Mouse (Mus musculus) common myeloid progenitor, adult 5-6 weeks (primary cell): ENCODE data around the gene Foxn2. TPM values are rescaled to one million over a fixed set of nuclear protein-coding genes. Genes with fewer than 3 reads are reported as not detected.
"Not testable (repeated sequence)": the region's sequence is repeated elsewhere in the genome, so short reads cannot be mapped to it uniquely, and the experiment has no call there.

Source experiments
- ATAC-seq: replicated peaks from 2 replicates; pipeline ENCODE4 v1.8.0; 2016; ENCODE audit warnings: low read depth, mild to moderate bottlenecking, moderate TSS enrichment, inconsistent platforms; ENCODE audit not compliant: poor library complexity, severe bottlenecking
- total RNA-seq: library from RNA; stranded (forward); fragments of 200-1000, 187-1606 nt; gene quantifications from 2 replicates; pipeline ENCODE4 v1.2.3, GENCODE M21; 2017

The Foxn2 gene
- total RNA-seq, 1 experiment from 2014 or later, result 46.0 TPM

GRCm38 (mm10) chr17:88441001-88441431 is 505 bp downstream of the Foxn2 start:
- ATAC-seq, result no peak

DNA sequence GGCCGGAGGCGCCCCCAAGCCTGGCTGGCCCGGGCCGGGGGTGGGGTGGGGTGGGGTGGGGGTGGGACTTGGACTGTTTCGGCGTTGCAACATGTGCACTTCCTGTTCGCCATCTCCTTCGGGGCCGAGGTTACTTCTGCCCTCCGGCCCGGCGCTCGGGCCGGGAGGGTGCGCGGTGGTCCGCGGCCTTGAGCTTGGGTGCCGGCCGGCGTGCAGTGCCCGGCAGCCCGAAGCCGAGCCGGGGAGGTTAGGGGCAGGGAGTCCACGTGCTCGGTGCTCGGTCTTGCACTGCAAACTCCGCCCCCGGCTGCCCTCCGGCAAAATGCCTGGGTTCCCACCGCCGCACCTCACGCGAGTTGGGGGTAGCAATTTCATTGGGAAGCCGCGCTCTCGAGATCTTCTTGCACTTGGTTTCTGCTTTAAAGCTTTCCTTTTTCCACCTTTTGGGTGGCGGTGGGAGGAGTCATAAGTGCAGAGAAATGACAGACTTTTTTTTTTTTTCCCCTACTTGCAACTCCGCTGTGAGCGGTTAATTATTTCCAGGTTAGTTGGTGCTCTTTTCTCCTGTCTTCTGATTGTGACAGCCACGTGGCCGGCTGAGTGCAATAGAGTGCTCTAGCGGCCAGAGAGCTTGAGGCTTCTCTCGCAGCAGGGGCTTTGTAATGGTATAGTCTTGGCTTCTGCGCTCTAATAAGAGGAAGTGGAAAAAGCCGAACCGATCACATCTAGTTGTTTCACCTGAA is 1.1 kb downstream of the Foxn2 start:
- ATAC-seq, result peak; percentile 67

DNA sequence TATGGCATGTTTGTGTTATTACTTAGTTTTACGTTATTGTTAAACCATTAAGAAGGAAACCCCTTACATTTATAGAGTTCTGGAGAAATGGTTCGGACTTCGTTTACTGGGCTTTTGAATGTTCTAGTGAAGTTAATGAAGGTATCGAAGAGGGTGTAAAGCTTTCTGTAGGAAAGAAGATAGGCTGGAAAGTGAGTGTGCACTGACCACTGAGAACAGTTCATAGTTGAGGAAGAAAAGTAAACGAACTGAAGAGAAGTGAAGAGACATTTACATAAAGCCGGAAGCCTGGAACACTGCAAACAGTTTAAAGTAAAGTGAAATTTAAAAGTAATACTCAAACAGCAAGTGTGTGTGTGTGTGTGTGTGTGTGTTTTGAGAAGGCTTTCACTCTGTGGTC is 2.1 kb downstream of the Foxn2 start:
- no peak for ATAC-seq

DNA sequence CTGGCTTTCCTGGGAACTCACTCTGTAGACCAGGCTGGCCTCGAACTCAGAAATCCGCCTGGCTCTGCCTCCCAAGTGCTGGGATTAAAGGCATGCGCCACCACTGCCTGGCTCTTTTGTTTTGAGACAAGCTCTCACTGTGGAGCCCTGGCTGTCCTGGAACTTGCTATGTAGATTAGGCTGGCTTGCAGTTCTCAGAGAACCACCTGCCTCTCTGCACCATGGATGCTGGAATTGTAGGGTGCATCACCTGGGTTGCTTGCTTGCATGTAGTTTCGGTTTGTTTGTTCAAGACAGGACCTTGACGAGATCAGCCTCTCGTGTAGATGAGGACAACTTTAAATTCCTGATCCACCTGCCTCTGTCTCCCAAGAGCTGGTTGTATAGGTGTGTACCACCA is 2.7 kb downstream of the Foxn2 start:
- ATAC-seq, result no peak

DNA sequence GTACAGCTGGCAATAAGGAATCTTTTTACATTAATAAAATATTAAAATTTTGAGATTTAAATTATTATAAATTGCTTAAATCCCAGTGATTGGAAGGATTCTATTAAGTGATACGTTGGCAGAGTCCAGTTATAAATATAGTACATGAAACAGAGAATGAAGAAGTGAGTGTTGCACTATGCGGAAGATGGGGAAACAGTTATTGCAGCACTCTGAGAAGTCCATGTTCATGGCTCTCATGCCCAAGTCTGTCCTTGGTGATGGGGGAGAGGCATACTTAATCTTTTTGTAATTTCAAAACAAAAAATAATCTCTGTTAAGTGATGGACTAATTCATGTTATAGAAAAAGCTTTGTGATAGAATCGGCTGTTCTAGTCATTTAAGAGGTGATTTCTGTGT is 17.6 kb downstream of the Foxn2 start:
- peak; percentile 71 for ATAC-seq

GRCm38 (mm10) chr17:88459516-88459915 is 19.0 kb downstream of the Foxn2 start:
- 0 out of 2 replicates have a peak, but pooled peaks have one; percentile 18 for ATAC-seq

- ATAC-seq, result no peak
Observed at GRCm38 (mm10) chr17:88459916-88460901, 19.7 kb downstream of the Foxn2 start.

DNA sequence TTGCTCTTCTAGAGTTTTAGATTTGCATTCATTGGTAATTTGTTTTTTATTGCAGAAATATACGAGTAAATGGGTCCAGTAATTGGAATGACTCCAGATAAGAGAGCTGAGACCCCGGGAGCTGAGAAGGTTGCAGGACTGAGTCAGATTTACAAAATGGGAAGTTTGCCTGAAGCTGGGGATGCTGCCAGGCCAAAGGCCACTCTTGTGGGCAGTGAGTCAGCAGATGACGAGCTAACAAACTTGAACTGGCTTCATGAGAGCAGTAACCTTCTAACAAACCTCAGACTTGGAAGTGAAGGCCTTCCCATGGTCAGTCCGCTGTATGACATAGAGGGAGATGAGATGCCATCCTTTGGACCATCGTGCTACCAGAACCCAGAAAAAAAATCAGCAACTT is 22.1 kb downstream of the Foxn2 start:
- peak; percentile 94 for ATAC-seq

- ATAC-seq, result no peak
Observed at GRCm38 (mm10) chr17:88466591-88466990, 26.1 kb downstream of the Foxn2 start.

GRCm38 (mm10) chr17:88467696-88468095 is 27.2 kb downstream of the Foxn2 start:
- ATAC-seq, result no peak

DNA sequence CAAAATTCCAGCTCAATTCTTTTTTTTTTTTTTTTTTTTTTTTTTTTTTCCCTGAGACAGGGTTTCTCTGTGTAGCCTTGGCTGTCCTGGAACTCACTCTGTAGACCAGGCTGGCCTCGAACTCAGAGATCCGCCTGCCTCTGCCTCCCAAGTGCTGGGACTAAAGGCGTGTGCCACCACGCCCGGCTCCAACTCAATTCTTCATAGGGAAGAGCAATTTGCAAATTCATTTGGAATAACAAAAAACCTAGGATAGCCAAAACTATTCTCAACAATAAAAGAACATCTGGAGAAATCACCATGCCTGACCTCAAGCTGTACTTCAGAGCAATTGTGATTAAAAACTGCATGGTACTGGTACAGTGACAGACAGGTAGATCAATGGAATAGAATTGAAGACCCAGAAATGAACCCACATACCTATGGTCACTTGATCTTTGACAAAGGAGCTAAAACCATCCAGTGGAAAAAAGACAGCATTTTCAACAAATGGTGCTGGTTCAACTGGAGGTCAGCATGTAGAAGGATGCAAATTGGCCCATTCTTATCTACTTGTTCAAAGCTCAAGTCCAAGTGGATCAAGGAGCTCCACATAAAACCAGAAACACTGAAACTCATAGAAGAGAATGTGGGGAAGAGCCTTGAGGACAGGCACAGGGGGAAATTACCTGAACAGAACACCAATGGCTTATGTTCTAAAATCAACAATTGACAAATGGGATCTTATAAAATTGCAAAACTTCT is 28.3 kb downstream of the Foxn2 start:
- ATAC-seq, result not testable (repeated sequence)

- ATAC-seq, result no peak
Observed at GRCm38 (mm10) chr17:88473766-88474165, 33.3 kb downstream of the Foxn2 start.

DNA sequence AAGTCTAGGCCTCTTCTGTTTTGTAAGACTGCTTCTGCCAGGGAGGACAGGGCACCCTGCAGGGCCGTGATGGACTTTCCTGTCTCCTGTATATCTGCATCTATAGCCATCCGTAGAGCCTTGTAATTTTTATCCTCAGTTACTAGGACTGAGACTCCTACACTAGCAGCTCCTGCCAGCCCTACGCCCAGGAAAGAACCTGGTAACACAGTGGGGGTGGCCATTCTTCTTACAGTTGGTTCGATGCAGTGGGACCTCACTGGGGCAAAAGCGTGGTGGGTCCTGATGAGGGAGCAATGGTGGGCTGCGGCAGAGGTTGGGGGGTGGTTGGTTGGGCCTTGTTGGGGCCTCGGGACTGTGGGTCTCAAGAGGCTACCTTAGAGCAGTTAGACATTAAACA is 36.7 kb downstream of the Foxn2 start:
- ATAC-seq, result no peak

GRCm38 (mm10) chr17:88477699-88478098 is 37.2 kb downstream of the Foxn2 start:
- ATAC-seq, result no peak

GRCm38 (mm10) chr17:88479040-88479439 is 38.5 kb downstream of the Foxn2 start:
- ATAC-seq, result peak; percentile 22; the same call in 1 of the 2 replicates

GRCm38 (mm10) chr17:88480369-88480768 is 39.9 kb downstream of the Foxn2 start:
- ATAC-seq, result no peak

- ATAC-seq, result no peak
Observed at GRCm38 (mm10) chr17:88481062-88481461, 40.6 kb downstream of the Foxn2 start.

DNA sequence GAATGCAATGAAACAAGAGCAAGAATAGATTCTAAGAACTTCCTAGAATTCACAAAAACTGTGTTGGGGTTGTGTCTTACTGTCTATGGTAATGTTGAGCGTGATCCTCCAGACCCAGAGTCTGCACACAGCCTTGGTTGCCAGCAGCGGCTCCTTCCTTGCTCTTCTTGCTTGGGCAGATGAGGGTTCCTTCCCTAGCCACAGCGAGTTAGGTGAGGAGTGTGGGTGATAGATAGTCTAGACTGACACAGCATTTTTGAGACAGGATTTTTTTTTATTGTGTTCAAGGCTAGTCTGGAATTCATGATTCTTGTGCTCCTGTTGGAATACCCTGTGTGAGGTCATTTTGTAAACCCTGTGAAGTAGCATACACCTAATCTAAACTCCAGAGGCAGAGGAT is 41.1 kb downstream of the Foxn2 start:
- ATAC-seq, result peak; percentile 78

GRCm38 (mm10) chr17:88484539-88484938 is 44.0 kb downstream of the Foxn2 start:
- ATAC-seq, result no peak

GRCm38 (mm10) chr17:88484951-88485350 is 44.4 kb downstream of the Foxn2 start:
- no peak for ATAC-seq
